Mouse (Mus musculus): ENCODE results near the gene Phf2.

Phf2 gene

DNA sequence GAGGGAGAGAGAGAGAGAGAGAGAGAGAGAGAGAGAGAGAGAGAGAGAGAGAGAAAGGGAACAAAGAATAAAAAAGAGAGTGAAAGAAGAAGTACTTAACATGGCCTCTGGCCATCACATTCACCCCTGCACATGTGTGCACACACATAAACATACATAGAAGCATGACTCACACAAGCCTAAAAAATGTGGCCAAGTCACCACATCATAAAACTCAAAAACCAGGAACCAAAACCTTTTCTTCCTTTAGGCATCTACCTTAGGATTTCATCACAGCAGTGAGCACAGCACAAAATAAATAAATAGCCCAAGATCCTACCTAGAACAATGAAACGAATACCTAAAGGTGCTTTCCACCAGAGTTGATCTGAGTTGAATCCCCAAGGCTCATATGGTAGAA, 9.0 kb downstream of the Phf2 start:
- in situ Hi-C loops (cut with MboI; ENCODE audit: unreplicated experiment in 2 of 2) = loop anchor here in 1 of 2 experiments (25.0 kb wide), 1 partner anchor 325 kb away; the partner anchor contains the start of gene Ninj1

DNA sequence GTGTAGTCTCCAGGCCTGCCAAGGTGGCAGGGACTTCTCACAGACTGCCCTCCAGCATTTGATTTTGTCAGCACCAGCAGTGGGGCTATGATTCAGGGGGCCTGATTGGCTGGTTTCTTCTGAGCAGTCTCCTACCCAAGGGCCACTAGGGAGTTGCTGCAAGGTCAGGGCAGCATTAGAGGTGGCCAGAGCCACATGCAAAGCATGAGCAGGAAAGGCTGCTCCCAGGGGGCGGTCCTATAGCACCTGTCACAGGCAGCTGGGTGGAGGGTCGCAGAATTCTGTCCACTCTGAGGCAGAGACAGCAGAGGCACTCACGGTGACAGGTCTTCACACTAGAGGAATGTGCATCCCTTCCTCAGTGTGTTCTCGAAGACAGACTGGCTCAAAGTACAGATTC, 12.1 kb downstream of the Phf2 start:
- in situ Hi-C loops (cut with MboI; ENCODE audit: unreplicated experiment in 2 of 2) = loop anchor here in 1 of 2 experiments (10.0 to 25.0 kb wide), 2 partner anchors 136 to 329 kb away; partner anchors contain the start of gene Ninj1

DNA sequence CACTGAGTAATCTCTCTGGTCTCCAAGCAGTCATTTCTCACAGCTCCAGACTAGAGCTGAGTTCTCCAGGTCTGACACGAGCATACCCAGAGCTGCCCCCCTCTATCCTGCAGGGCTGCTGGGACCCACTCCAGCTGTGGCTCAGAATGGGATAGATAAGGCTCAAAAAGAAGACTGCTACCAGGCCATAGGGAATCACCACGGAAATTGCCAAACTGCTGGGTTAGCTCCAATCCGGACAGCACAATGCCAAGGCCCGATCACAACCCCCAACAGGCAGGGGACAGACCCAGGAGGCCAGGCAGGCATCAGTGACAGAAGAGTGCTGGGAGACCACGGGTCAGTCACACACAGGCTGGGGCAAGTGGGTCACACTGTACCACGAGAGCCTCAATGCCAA, 12.9 kb downstream of the Phf2 start:
- in situ Hi-C loops (cut with MboI; ENCODE audit: unreplicated experiment in 2 of 2) = loop anchor here in 1 of 2 experiments (10.0 to 25.0 kb wide), 2 partner anchors 137 to 329 kb away; partner anchors contain the start of gene Ninj1

DNA sequence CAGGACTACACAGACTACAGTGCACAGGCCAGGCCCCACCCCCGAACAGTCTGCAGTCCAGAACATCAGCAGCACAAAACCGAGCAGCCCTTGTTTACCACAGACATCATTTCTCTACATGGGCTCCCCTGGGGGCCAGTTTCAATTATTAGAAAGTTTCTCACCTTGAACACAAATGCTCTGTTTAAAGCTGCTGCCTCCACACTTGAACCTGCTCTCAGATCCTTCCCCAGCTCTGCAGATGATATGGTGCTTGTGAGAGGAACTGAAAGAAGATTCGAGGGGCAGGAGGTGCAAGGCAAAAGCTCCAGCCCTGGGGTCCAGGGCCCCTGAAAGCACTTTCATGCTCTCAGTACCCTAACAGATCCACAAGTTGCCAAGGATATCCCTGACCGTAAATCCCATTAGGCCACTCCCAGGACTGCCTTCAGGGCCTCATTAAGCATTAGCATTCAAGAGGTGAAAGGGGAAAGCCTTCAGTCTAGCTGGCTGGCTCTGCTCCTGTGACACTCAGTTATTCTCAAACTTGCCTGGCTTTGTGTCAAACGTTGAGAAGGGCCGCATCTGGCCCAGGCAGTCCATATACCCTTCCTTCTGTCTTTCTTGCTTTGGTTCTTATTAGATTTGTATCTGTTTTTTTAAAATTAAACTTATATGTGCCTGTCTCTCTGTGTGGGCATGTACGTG, 13.5 kb downstream of the Phf2 start:
- in situ Hi-C loops (cut with MboI; ENCODE audit: unreplicated experiment in 2 of 2) = loop anchor here in 1 of 2 experiments (10.0 to 25.0 kb wide), 2 partner anchors 137 to 330 kb away; partner anchors contain the start of gene Ninj1

DNA sequence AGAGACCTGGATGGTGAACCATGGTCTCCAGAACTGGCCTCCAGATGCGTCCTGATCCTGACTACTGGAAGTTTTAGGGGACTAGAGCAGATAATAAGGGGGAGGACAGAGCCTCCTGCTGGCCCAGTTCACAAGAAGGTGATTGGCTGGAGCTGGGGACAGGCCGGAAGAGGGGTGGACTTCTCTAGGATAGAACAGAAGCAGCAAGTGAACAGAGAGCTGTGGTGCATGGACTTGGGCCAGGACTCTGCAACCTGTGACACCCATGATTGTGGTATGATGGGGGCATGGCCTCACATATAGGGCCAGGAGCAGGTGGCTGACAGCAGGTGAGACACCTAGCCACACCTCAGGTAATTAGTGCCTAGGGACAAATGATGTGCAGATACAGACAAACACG, 17.0 kb downstream of the Phf2 start:
- in situ Hi-C loops (cut with MboI; ENCODE audit: unreplicated experiment in 2 of 2) = loop anchor here in 1 of 2 experiments (10.0 to 25.0 kb wide), 2 partner anchors 141 to 333 kb away; partner anchors contain the start of gene Ninj1

DNA sequence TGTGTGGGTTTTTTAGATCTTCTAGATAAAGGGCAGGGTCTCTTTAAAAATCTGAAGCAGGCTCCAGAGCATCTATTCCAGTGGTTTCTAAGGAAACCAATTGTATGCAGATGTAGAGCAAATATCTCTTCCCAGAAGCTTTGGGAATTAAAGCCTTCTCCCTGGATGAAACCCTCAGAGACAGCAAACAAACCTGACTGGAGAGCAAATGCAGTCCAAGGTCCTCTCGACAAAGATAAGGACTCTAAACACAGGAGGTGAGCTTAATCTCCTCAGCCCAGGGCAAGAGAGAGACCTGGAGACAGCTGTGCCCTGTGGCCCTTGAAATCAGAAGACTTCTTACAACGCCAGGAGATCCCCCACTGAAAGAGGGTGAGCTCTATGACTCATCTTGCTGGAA, 17.4 kb downstream of the Phf2 start:
- in situ Hi-C loops (cut with MboI; ENCODE audit: unreplicated experiment in 2 of 2) = loop anchor here in 1 of 2 experiments (10.0 to 25.0 kb wide), 2 partner anchors 141 to 334 kb away; partner anchors contain the start of gene Ninj1

DNA sequence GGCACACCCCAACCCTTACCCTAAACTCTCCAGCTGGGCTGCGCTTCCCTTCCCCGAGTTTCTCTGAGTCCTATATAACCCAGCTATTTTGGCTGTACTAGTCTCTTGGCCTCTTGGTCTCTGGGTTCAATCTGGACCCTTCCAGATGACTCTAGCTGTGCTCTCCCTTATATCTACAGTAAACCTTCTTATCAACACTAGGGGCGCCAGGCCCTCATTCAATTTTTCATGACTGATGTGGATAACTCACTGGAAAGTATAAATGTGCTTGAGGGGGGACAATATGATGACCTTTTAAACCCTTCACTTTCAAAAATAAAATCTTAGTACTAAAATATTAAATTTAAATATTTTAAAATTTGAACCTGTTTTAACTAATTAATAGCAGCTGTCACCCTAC, 18.1 kb downstream of the Phf2 start:
- in situ Hi-C loops (cut with MboI; ENCODE audit: unreplicated experiment in 2 of 2) = loop anchor here in 1 of 2 experiments (10.0 to 25.0 kb wide), 2 partner anchors 142 to 334 kb away; partner anchors contain the start of gene Ninj1

DNA sequence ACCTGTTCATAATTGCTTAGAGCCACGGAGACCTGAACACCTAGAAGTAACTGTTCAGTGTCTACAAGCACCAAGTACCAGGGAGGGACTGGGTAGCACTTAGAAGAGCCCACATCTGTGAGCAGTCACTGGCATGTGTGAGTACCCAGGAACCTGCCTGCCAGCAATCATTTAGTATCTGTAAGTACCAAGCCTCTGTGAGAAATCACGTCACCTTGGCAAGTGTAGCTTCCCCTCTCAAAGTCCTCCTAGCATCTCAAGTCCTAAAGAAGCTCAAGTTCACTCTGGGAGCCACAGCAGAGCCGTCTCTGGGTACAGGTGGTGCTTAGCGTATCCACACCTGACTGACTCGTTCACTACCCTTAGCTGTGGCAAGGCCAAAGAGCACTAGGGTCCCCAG, 19.2 kb downstream of the Phf2 start:
- in situ Hi-C loops (cut with MboI; ENCODE audit: unreplicated experiment in 2 of 2) = loop anchor here in 1 of 2 experiments (10.0 to 25.0 kb wide), 2 partner anchors 143 to 336 kb away; partner anchors contain the start of gene Ninj1

DNA sequence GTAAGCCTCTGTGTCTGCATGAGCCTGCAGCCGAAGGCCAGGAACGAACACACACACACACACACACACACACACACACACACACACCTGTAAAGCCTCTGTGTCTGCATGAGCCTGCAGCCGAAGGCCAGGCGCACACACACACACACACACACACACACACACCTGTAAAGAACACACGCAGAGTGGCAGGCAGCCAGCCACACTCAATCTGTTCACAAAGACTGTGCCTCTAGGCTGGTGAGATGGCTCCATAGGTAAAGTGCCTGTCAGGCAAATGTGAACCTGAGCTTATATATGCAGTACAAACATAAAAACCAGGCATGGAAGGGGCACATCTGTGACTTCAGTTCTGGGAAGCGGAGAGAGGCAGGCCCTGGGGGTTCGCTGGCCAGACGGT, 20.1 kb downstream of the Phf2 start:
- in situ Hi-C loops (cut with MboI; ENCODE audit: unreplicated experiment in 2 of 2) = loop anchor here in 1 of 2 experiments (10.0 to 25.0 kb wide), 2 partner anchors 144 to 337 kb away; partner anchors contain the start of gene Ninj1

DNA sequence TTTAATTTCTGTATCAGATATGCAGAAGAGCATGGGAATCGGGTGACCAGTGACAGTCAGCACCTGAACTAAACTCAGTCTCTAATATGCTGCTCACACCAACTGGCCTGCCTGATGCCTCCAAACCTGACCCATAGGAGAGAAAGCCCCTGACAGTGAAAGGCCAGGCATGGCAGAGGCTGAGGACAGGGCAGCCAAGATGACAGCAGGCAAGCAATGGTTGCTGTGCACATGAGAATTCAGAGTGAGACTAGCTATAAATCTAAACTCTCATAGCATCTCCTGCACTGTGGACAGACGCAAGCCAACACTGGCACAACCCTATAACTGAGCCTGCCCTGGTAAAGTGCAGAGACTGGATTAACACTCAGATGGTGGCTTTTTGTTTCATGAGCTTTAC, 20.6 kb downstream of the Phf2 start:
- in situ Hi-C loops (cut with MboI; ENCODE audit: unreplicated experiment in 2 of 2) = loop anchor here in 1 of 2 experiments (10.0 to 25.0 kb wide), 2 partner anchors 144 to 337 kb away; partner anchors contain the start of gene Ninj1

DNA sequence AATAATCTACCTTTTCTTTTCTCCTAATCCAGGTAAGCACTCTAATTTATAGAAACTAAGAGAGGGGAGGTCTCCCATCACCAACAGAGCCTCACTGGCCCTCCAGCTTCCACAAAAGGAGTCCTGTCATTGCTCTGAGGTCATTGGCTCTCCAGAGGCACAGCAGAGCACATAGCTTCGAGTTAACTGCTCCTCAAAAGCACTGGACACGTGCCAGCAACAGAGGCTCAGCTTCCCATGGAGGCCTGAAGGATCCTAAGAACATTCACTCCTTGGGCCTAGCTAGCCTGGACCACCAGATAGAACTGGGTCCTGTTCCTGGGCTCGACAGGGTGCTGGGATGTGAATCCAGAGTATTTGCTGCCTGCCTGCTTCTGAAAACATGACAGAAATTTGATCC, 21.8 kb downstream of the Phf2 start:
- in situ Hi-C loops (cut with MboI; ENCODE audit: unreplicated experiment in 2 of 2) = no loop called here

DNA sequence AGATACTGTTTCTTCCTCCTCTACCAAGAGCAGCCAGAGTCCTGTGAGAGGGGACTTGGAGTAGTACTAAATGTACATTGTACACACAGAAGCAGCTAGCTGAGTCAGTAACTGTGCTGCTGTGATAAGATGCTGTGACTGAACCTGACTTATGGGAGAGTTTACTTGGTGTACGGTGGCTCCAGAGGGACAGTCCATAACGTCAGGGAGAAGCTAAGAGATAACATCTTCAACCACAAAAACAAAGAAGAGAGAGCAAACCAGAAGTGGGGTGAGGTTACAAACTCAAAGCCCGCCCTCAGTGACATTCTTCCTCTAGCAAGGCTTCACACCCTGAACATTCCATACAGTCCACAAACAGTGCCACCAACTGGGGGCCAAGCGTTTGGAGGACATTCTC, 25.6 kb downstream of the Phf2 start:
- in situ Hi-C loops (cut with MboI; ENCODE audit: unreplicated experiment in 2 of 2) = no loop called here

DNA sequence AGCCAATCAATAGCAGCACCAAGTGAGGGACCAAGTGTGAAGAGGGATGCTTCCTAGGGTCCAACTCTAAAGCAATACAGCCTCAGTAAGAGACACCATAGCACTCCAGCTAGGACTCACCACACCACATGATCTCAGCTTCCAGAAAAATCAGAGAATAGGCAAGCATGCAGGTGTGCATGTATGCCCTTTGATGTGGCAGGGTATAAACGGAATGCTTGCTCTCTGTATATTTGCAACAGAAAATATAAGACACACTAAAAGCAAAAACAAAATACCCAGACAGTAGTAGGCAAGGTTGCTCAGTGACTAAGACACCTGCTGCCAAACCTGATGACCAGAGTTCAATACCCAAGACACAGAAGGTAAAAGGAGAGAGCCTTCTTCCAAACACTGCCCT, 27.4 kb downstream of the Phf2 start:
- in situ Hi-C loops (cut with MboI; ENCODE audit: unreplicated experiment in 2 of 2) = no loop called here

DNA sequence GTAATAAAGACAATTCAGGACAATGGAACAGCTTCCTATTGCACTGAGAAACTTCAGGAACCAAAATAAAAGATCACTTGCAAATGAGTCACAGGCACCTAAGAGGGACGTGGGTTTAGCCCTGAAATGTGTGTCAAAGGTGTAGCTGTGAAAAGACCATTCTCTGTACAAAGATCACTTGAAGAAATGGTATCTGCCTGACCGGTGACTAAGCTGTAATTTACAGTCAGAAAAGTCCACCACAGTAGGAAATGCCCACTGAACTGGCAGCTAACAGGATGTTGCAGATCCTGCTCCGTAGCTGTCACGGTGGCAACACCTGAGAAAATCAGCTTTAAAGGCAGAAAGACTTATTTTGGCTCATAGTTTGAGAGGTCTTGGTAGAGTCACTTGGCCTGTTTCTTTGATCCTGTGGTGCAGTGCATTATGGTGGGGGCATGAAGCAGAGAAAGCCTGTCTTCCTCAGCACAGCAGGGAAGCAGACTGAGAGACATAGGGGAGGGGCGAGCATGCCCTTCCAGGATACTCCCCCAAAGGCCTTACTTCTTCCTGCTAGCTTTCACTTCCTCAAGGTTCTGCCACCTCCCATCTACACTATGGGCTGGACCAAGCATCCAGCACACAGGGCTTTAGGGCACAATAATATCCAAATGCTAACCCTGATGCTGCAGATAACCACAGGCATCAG, 28.9 kb downstream of the Phf2 start:
- in situ Hi-C loops (cut with MboI; ENCODE audit: unreplicated experiment in 2 of 2) = no loop called here

DNA sequence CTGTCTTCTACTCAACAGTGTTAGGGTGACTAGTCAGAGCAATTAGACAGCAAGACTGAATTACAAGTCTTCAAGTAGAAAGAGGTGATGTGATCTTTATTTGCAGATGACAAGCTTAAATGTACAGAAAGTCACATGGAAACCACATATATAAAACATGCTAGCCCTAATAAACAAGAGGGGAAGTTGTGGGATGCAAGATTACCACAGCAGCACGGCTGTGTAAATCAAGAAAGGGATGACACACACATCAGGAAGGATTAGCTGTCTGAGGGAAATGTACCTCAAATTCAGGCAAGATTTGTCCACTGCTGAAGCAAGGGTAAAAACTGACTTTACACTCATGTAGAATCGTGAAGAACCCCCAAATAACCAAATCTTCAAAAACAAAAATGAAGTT, 32.6 kb downstream of the Phf2 start:
- in situ Hi-C loops (cut with MboI; ENCODE audit: unreplicated experiment in 2 of 2) = no loop called here

DNA sequence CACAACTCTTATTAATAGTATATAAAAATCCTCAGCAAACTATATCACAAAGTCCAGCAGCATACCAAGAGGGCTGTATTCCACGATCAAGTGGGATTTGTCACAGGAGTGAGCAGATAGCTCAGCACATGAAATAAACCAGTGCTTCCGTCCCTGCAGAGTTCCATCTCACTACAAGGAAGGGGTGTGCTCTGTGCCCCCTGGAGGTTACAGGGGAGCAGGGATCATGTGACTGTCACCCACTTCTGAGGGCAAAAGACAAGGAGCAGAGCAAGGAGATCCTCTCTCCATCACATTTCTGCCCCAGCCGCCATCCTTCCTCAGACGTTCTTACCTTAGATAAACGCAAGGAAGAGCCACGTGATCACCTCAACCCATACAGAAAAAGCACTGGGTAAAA, 33.4 kb downstream of the Phf2 start:
- in situ Hi-C loops (cut with MboI; ENCODE audit: unreplicated experiment in 2 of 2) = no loop called here

DNA sequence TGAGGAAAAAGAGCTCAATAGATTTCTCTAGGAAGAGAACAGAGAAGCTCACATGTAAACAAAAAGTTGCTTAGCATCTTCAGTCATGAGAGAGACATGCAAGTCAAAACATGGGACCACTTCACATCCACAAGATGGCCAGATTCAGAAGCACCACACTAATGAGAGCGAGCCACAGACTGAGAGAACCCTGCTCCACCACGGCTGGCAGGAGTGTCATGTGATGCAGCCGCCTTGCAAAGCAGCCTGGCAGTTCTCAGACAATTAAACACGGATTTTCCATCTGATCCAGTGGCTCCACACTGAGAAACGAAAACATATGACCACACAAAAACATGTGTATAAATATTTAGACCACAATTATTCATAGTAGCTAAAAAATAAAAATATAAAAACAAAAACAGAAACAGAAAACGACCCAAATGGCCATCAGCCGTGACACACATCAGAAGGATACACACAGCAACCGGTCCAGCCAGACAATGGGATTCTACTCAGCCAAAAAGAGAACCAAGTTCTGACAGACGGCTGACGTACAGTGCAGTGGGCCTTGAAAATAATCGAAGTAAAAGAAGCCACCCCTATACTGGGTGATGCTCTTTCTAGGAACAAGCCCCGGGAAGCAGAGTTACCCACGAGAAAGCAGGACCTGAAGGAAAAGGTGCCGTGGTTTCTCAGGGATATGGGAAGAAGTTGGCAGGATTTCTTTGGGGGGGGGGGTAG, 40.2 kb downstream of the Phf2 start:
- in situ Hi-C loops (cut with MboI; ENCODE audit: unreplicated experiment in 2 of 2) = no loop called here

DNA sequence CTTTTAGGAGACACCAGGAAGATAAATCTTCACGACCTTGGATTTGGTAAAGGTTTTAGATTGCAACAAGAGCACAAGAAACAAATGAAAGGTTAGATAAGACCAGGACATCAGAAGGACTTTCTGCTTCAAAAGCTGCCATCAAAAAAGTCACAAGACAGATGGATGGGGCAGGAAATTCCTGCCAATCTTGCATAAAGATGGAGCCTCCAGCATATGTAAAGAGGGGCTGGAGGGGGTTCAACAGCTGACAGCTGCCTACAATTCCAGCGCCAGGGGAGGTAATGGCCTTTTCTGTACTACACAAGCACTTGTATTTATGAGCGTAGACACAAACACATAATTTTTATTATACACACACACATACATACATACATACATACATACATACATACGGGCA, 41.1 kb downstream of the Phf2 start:
- in situ Hi-C loops (cut with MboI; ENCODE audit: unreplicated experiment in 2 of 2) = no loop called here

DNA sequence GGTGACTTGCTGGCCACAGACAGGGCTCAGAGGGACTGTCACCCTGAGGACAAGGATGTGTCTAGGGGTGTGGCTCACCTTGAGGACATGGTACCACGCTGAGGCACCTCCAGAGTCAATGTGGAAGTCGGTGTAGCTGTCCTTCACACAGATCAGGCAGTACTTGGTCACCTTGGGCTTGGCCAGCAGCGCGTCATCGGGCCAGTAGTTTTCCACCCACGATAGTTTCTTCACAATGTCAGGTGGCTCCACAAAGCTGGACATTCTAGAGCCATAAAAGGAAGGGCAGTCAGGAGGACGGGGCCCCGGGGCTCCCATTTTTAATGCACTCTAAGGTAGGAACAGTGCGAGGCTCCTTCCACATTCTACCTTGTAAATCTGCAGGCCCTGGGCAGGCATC, 48.0 kb downstream of the Phf2 start:
- in situ Hi-C loops (cut with MboI; ENCODE audit: unreplicated experiment in 2 of 2) = loop anchor here in 1 of 2 experiments (25.0 kb wide), 1 partner anchor 339 kb away; no protein-coding TSS in a partner anchor

DNA sequence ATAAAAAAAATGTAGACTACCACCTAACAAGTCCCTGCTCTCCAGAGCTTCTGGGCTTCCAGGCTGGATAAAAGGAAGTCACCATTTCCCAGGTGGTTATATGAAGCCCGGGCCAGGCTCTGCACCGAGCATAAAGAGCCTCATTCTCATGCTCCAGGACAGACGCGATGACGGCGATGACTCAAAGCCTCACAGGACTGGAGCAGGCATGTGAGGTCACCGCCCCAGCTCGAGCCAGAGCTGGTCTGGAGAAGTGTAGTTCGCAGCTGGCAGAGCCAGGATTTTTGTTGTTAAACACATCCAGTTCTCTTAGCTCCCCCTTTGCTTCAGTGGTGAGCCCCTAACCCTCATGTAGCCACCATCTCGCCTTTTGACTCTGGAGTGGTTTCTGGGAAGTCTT, 48.6 kb downstream of the Phf2 start:
- in situ Hi-C loops (cut with MboI; ENCODE audit: unreplicated experiment in 2 of 2) = loop anchor here in 1 of 2 experiments (25.0 kb wide), 1 partner anchor 340 kb away; no protein-coding TSS in a partner anchor
